Mouse (Mus musculus) MEL (cell line): Measurements from ENCODE around the gene Lefty1.
"Not testable (repeated sequence)": the region's sequence is repeated elsewhere in the genome, so short reads cannot be mapped to it uniquely, and the experiment has no call there.

Experiments used
- CTCF ChIP-seq, 3 experiments: IDR thresholded peaks in 2 of 3; conservative IDR thresholded peaks in 1 of 3; 2 replicates each; pipeline ENCODE4 v1.5.1; 2011 to 2012; ENCODE audit warnings: low read length in 3 of 3, low read depth in 2 of 3, mild to moderate bottlenecking in 2 of 3, improper control_type of control experiment in 1 of 3, inconsistent platforms in 1 of 3, mixed read lengths in 1 of 3, moderate library complexity in 1 of 3; ENCODE audit not compliant: control insufficient read depth in 1 of 3, insufficient read depth in 1 of 3, poor library complexity in 1 of 3, severe bottlenecking in 1 of 3
- E2F4 ChIP-seq: IDR thresholded peaks from 2 replicates; pipeline ENCODE4 v1.6.1; 2011; ENCODE audit warnings: low read depth, low read length, improper control_type of control experiment, borderline replicate concordance
- GATA1 ChIP-seq: IDR thresholded peaks from 2 replicates; pipeline ENCODE4 v1.6.1; 2011; ENCODE audit warnings: low read depth, low read length, improper control_type of control experiment
- HCFC1 ChIP-seq: IDR thresholded peaks from 2 replicates; pipeline ENCODE4 v1.6.1; 2012; ENCODE audit warnings: low read depth, mild to moderate bottlenecking, inconsistent platforms, low read length, improper control_type of control experiment, moderate library complexity
- MAZ ChIP-seq: IDR thresholded peaks from 2 replicates; pipeline ENCODE4 v1.6.1; 2012; ENCODE audit warnings: low read depth, mild to moderate bottlenecking, inconsistent platforms, low read length, improper control_type of control experiment
- MYB ChIP-seq: IDR thresholded peaks from 2 replicates; pipeline ENCODE4 v1.6.1; 2011; ENCODE audit warnings: mild to moderate bottlenecking, low read depth, low read length, improper control_type of control experiment
- MYC ChIP-seq: IDR thresholded peaks from 2 replicates; pipeline ENCODE4 v1.6.1; 2011; ENCODE audit warnings: low read depth, mild to moderate bottlenecking, low read length, improper control_type of control experiment, moderate library complexity
- POLR2A ChIP-seq, 2 experiments: IDR thresholded peaks; 2 replicates each; pipeline ENCODE4 v1.6.1; 2011 to 2012; ENCODE audit warnings: low read length in 2 of 2, mild to moderate bottlenecking in 2 of 2, control low read depth in 1 of 2, improper control_type of control experiment in 1 of 2, low read depth in 1 of 2, moderate library complexity in 1 of 2; ENCODE audit not compliant: control insufficient read depth in 1 of 2, insufficient read depth in 1 of 2, poor library complexity in 1 of 2
- RAD21 ChIP-seq: IDR thresholded peaks from 2 replicates; pipeline ENCODE4 v1.6.1; 2011; ENCODE audit warnings: mild to moderate bottlenecking, low read depth, low read length, improper control_type of control experiment
- UBTF ChIP-seq: IDR thresholded peaks from 2 replicates; pipeline ENCODE4 v1.6.1; 2012; ENCODE audit warnings: low read depth, mild to moderate bottlenecking, inconsistent platforms, low read length, improper control_type of control experiment, moderate library complexity, borderline replicate concordance; ENCODE audit not compliant: insufficient read depth
- ZNF384 ChIP-seq: IDR thresholded peaks from 2 replicates; pipeline ENCODE4 v1.6.1; 2012; ENCODE audit warnings: low read depth, mild to moderate bottlenecking, inconsistent platforms, low read length, improper control_type of control experiment

DNA sequence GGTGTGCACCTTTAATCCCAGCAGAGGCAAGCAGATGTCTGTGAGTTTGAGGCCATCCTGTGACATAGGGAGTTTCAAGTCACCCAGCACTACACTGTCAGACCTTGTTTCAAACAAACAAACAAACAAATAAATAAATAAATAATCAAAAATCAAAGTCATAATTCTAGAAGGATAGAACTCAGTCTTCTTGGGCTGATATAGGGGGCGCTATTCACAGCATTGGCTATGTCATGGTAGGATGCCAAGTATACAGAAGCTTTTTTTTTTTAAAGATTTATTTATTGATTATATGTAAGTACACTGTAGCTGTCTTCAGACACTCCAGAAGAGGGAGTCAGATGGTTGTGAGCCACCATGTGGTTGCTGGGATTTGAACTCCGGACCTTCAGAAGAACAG is 4.0 kb downstream of the Lefty1 start:
- not testable (repeated sequence) for TF ChIP-seq E2F4; MAZ; POLR2A (IDR thresholded peaks at IDR 0.05; ENCODE audit: control insufficient read depth in 1 of 2, insufficient read depth in 1 of 2, low read depth in 1 of 2, low read length in 2 of 2, poor library complexity in 1 of 2); GATA1; RAD21; MYC; MYB; HCFC1; UBTF
- TF ChIP-seq CTCF (IDR thresholded peaks at IDR 0.05 in 2 of 3, conservative IDR thresholded peaks at IDR 0.05 in 1 of 3; ENCODE audit: control insufficient read depth in 1 of 3, insufficient read depth in 1 of 3, low read depth in 2 of 3, low read length in 3 of 3, poor library complexity in 1 of 3, severe bottlenecking in 1 of 3), result peak; percentile 11 to 41 (median 15); a peak in 3 of 6 replicates
- TF ChIP-seq ZNF384, result peak; percentile 65
